Mouse (Mus musculus) embryo, embryonic 10.5 days (tissue): Measurements from ENCODE around the gene Gng7.
"Not testable (repeated sequence)": the region's sequence is repeated elsewhere in the genome, so short reads cannot be mapped to it uniquely, and the experiment has no call there.

Experiments used
- DNase-seq: peaks from one replicate; pipeline ENCODE4 v3.0.0-alpha.2; 2015; ENCODE audit warnings: low spot score

The Gng7 gene

DNA sequence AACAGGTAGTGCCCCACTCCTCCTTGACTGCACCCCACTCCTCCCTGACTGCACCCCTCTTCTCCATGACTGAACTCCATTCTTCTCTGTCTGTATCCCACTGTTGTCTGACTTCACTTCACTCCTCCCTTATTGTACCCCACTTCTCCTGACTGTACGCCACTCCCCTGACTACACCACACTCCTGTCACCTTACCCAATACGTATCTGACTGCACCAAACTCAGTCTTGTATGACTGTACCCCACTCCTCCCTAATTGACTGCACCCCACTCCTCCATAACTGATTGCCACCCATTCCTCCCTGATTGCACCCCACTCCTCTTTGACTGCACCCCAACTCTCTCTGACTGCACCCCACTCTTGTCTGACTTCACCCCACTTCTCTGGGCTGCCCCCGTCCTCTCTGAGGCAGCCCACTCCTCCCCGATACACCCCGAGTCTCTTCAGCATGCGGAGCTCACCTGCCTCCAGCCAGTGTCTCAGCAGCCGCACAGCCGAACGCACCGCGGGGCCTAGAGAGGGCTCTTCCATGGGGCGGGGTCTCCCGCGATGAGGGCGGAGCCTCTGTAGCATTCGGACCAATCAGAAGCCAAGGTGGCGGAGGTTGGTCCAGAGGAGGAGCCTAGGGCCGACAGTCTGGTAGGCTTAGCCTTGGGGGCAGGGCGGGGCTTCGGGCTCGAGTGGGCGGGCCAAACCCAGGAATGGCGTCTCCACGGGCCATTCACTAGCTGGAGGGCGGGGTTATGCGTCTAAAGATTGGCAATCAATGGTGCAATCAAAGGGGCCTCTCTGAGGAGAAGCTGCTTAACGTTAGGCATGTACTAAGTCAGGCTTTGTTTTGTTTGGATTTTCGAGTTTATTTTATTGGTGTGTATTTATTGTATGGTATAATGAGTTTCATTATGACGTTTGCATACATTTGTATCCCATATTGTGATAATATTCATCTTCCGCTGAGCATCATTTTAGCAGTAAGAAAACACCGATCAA is at the start of gene Gng7:
TSS of gene Gng7 (minus strand) at position 553 of the 992 bp plus-strand sequence.
- DNase-seq, result peak; percentile 99

- not testable (repeated sequence) for DNase-seq
Measured at GRCm38 (mm10) chr10:81064519-81064918, 49.8 kb upstream of the Gng7 start.

- DNase-seq, result no peak
Measured at GRCm38 (mm10) chr10:81062710-81063109, 48.0 kb upstream of the Gng7 start.

GRCm38 (mm10) chr10:81059603-81060543 is 45.1 kb upstream of the Gng7 start, which contains the start of gene Sgta:
Gene Sgta (minus strand): TSS chr10:81060181.
- DNase-seq, result peak; percentile 100

DNA sequence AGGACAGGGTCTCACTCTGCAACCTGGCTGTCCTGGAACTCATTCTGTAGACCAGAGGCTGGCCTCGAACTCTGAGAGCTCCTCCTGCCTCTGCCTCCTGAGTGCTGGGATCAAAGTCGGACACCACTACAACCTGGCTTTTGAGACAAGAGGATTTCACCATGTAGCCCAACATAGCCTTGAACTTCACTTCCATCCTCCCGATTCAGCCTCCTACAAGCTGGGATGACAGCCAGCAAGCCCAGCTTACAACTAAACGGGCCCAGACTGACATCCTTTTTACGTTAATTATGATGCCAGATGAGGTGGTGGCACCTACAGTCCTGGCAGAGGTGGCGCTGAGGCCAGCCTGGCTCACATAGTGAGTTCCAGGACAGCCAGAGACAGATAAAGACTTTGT is 44.2 kb upstream of the Gng7 start:
- no peak for DNase-seq

DNA sequence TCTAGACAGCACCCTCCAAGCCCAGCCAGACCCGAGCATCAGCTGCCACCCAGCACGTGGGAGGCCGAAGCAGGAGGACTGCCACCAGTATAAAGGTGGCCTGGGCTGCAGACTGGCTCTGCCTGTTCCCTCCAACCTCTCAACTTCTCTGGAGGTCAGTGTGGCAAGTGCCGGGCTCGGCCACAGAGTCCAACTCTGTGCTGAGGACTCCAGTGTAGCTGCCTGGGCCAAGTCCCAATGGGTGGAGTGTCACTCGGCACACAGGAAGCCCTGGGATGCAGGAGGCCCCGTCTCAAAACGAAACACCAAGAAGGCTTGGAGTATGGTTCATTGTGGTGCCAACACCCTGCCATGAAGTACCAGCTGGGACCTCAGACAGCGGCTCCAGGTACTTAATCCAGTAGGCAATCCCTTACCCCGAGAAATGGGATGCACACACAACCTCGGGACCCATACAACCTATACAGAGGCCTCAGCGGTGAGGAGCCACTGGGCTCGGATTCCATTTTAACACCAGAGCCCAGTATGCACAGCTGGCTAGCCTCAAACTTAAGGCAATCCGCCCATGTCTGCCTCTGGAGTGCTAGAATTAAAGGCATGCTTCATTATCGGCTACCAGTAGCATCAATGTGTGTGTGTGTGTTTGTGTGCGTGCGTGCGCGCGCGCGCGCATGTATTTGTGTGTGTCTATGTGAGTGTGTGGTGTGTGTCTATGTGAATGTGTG is 42.8 kb upstream of the Gng7 start:
- DNase-seq, result no peak

GRCm38 (mm10) chr10:81055802-81056340 is 41.1 kb upstream of the Gng7 start:
- not testable (repeated sequence) for DNase-seq

- DNase-seq, result no peak
Measured at GRCm38 (mm10) chr10:81055169-81055568, 40.4 kb upstream of the Gng7 start.

- no peak for DNase-seq
Measured at GRCm38 (mm10) chr10:81052577-81052976, 37.8 kb upstream of the Gng7 start.

GRCm38 (mm10) chr10:81051133-81051532 is 36.4 kb upstream of the Gng7 start:
- DNase-seq, result no peak

DNA sequence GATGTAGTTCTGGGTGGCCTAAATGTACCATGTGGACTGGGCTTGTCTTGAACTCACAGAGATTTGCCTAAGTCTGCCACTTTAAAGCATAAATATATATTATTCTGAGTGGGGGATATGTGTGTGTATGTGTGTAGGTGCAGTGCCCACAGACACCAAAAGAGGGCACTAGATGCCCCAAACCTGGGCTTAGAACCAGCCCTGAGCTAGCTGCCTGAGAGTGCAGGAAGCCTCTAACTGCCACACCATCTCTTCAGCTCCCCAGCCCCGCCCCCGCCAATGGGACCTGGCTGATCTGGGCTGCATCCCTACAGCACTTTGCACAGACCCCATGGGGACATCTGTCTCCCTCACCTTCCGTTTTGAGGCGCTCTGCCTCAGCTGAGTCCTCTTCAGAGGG is 35.9 kb upstream of the Gng7 start:
- DNase-seq, result peak; percentile 51

DNA sequence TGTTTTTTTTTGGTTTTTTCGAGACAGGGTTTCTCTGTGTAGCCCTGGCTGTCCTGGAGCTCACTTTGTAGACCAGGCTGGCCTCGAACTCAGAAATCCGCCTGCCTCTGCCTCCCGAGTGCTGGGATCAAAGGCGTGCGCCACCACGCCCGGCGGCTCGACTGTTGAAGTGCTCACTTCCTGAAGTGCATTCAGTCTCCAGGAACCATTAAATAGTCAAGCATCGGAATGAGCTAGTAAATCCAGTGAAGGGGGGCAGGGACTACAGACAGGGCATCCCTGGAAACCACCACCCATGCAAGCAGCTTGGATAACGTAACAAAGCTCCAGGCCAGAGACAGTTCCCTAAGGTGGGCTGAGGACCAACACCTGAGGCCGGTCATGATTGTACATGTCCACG is 30.5 kb upstream of the Gng7 start:
- DNase-seq, result not testable (repeated sequence)

DNA sequence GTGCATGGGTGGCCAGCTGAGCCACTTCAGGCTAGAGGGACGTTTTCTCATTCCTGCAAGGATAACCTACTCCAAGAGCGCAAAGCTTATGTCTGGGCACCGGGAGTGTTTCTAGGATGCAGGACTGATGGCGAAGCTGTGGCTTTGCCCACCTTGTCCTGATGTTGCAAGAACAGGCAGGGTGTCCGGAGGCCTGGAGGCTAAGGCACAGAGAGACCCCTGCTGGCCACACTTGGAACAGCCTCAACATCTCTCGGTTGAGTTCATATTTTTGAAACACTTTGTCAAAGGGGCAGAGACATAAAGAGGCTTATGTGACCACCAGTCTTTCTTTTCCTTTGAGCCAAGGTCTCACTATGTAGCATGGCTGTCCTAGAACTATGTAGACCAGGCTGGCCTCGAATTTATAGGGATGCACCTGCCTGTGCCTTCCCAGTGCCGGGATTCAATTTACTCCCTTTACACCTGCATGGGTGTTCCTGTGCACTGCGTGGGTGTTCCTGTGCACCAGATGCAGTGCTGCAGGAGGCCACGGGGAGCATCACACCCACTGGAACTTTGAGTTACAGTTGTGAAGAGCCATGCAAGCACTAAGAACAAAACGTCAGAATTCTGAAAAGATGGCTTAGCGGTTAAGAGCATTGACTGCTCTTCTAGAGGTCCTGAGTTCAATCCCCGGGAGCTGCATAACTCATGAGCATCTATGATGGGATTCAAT is 26.9 kb upstream of the Gng7 start:
- peak; percentile 83 for DNase-seq

DNA sequence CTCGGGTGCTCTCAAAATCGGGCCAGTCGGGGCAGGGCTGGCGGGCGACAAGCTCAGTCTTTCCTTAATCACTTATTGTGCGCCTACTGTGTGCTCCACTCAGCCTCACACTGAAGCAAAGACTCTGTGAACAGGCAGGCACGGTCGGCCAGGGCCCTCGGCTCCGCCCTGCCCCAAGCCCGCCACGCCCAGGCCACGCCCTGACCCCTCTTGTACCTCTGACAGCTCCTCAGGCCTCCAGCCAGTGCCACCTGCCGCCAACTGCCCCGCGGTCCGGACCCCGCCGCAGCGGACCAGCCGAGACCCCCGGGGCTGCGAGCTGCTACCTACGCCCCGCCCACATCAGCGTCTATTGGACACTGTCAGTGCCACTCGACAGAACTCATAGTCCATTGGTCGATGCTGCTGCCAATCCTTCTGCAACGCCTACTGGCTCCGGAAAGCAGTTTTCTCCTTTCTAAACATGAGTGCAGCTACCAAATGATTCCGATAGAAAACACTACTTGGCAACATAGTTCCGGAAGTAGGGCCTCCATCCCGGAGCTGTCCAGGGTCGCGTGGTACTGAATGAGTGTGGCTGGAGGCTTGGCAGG is 22.3 kb upstream of the Gng7 start, which contains the start of gene Slc39a3:
TSS of gene Slc39a3 (minus strand) at position 439 of the 593 bp plus-strand sequence.
- DNase-seq, result peak; percentile 100

- peak; percentile 40 for DNase-seq
Measured at GRCm38 (mm10) chr10:81036251-81036650, 21.5 kb upstream of the Gng7 start.

GRCm38 (mm10) chr10:81033586-81033985 is 18.8 kb upstream of the Gng7 start:
- no peak for DNase-seq

DNA sequence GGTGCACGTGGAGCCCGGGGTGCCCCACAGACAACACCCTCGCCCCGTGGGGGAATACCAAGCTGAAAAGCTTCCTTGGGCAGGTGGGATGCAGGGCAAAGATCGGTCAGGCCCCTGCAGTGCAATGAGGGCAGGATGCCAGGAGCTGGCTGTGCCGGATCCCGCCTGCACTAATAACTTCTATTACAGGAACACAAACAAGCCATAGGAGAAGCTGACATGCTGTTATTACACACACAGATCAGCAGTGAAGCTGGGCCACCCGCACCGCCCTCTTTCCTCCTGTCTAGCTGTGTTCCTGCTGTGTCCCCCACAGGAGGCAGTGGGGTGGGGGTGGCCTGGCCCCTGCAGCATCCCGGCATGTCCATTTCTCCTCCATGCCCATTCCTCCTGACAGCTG is 14.3 kb upstream of the Gng7 start:
- no peak for DNase-seq

DNA sequence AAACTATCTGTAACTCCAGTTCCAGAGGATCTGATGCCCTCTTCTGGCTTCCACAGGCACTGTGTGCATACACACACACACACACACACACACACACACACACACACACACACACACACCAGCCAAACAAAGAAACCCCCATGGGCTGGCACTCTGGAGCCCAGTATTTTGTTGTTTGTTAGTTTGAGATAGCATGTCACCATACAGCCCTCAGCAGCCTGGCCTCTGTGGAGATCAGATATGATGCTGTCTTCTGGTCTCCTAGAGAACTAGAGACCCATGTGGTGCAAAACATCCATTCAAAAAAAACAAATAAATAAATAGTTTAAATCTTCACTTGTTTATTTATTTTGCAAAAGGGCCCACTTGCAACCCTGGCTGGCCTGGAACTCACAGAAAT is 13.5 kb upstream of the Gng7 start:
- DNase-seq, result no peak

DNA sequence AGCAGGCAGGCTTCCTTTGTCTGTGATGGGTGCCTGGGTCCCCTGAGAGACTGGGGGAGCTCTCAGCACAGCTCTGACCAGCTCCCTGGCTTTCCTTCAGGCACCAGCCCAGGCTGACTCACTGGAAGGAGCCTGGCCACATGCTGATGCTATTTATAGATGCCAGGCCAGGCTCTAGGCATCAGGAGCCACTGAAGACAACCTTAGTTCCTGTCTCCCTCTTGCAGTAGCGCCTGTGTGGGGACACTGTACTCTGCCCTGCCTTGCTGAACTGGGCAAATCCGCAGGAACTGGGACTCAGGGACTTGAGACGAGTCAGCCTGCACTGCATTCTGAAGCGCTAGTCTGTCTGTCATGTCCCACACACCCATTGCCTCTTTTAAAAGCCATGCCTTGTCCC is 12.6 kb upstream of the Gng7 start:
- DNase-seq, result no peak

DNA sequence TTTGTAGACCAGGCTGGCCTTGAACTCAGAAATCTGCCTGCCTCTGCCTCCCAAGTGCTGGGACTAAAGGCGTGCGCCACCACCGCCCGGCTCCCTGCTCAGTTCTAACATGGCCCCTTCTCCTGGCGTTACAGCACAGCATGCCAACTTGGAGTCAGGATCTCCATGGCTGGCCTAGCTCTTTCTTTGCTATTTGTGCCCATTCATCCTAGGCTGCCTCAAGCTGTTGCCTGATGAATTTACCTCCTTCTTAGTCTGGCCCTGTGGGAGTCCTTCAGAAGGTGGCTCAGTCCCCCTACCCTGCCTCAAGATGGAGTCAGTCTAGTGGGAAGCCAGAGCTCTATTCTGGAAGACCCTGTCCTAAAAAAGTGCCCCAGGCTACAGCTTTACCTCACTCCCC is 12.1 kb upstream of the Gng7 start:
- no peak for DNase-seq
